Mouse (Mus musculus) cerebellum, postnatal 10 days (tissue): Measurements from ENCODE around the gene Gng7.

Experiments
- DNase-seq, 2 experiments: peaks; one replicate each; pipeline ENCODE4 v3.0.0; 2021; ENCODE audit warnings: mixed read lengths in 2 of 2

The Gng7 gene

GRCm38 (mm10) chr10:80966296-80966695 is 48.4 kb downstream of the Gng7 start:
- no peak for DNase-seq

- peak in 1 of 2 experiments; percentile 45 for DNase-seq
Measured at GRCm38 (mm10) chr10:80963031-80963975, 51.4 kb downstream of the Gng7 start.

DNA sequence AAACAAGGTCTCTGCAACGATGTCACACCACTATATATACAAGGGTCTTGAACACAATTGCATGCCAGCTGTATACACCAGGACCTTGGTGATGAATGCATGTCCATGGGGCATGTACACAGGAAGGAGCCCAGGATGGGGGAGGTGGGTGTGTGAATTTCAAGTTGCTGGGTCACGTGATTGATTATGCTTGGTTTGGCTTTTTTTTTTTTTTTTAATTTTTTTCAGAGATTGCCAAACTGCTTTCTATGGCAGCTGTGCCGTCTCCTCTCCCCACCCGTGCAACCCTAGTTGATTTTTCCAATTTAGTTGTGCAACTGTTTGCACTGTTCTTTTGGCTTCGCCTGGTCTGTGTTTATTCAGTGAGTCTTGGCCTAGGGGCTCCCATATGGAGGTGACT is 52.2 kb downstream of the Gng7 start:
- no peak for DNase-seq

DNA sequence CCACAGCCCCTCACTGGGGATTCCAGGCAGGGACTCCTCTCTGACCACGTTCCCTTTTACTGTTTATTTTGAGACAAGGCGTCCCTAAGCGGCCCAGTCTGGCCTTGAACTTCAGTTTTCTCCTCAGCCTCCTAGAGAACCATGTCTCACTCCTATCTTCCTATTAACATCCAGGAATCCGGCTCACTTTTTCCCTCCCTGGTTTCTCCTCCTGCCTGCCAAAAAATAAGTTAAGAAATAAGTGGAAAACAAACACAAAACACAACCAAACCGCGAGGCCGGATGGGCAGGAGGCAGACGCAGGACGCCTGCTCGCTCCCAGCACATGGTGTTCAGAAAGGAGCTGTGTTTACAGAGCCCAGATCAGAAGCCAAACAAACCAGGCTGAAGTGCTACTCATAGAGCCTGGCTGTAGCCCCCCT is 52.7 kb downstream of the Gng7 start:
- DNase-seq: no peak

GRCm38 (mm10) chr10:80960551-80961508 is 53.9 kb downstream of the Gng7 start:
- no peak for DNase-seq

DNA sequence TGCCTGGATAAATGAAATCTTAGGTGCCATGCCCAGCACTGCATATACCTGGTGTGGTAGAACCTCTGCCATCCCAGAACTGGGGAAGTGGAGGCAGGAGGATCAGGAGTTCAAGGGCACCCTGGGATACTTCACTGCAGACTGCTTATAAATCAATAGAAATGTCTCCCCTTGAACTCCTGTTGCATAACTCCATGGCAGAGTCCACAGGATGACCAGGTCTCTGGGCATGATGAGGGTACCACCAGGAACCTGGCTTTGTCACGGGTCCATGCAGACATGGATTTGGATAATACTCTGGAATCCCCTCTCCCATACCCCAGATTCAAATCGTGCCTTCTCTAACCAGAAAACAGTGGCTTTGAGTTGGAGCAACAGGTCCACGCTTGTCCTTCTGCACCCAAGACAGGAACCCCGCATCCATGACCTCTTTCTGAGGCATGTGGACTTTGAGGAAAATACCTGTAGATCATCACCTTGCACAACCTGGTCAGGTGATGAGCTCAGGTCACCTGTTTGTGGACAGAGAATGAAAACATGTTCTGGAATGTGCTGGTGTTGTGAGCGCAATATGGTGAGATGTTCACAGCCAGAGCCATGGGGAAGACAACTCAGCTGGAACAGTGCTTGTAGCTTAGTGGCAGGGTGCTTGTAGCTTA is 55.6 kb downstream of the Gng7 start:
- DNase-seq: no peak

- DNase-seq: no peak
Measured at GRCm38 (mm10) chr10:80957791-80958190, 57.0 kb downstream of the Gng7 start.

DNA sequence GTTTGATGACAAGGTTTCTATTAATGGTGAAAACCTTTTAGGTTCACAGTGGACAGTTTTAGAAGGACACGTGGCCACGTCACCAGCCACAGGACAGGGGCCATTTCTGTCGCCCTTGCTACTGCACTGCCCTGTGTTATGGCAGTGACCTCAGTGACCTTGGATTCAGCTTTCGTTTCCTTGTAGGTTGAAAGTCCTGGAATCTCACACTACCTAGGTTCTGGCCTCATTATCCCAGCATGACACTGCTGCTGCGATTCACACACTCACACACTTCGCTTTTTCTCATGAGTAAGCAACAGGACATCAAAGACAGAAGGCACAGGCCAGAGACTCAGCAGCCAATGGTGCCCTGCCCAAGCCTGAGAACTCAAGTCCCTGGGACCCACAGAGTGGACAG is 57.8 kb downstream of the Gng7 start:
- no peak for DNase-seq

GRCm38 (mm10) chr10:80956385-80956784 is 58.4 kb downstream of the Gng7 start:
- DNase-seq: no peak

DNA sequence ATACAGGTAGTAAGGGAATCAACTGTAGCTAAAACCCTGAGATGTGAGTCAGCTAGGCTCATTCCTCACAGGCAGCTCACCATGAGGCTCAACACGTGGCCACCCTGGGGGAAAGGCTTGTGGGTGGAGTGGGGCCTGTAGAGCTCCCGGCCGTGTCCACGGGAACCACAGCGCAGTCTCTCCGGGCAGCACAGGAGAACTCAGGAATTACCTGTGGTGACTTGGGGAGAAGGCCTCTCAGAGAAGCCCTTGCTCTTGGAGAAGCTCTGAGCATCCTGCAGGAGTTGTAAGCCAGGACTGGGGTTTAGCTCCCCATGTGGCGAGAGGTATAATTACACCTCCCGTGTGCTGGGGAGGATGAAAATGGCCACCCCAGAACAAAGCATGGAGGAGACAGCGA is 59.2 kb downstream of the Gng7 start:
- peak; percentile 81 to 85 for DNase-seq

DNA sequence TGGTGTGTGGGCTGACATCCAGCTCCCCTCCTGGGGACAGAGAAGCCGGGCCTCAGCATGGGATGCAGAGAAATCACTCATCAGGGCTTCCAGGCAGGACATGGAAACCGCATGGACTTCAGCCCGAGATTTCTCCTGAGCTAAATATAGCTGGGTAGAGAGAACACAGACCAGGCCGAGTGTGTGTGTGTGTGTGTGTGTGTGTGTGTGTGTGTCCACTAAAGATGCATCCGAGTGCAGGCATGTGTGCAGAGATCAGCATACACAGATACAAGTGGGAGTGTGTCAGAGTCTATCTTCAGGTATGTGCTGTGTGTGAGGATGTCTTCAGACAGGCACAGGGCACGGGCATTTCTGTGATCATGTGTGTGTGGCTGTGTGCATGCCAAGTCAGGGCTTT is 59.9 kb downstream of the Gng7 start:
- peak; percentile 45 to 50 for DNase-seq

- DNase-seq: peak; percentile 33 to 47
Measured at GRCm38 (mm10) chr10:80954415-80954814, 60.3 kb downstream of the Gng7 start.

GRCm38 (mm10) chr10:80952449-80952848 is 62.3 kb downstream of the Gng7 start:
- DNase-seq: no peak

DNA sequence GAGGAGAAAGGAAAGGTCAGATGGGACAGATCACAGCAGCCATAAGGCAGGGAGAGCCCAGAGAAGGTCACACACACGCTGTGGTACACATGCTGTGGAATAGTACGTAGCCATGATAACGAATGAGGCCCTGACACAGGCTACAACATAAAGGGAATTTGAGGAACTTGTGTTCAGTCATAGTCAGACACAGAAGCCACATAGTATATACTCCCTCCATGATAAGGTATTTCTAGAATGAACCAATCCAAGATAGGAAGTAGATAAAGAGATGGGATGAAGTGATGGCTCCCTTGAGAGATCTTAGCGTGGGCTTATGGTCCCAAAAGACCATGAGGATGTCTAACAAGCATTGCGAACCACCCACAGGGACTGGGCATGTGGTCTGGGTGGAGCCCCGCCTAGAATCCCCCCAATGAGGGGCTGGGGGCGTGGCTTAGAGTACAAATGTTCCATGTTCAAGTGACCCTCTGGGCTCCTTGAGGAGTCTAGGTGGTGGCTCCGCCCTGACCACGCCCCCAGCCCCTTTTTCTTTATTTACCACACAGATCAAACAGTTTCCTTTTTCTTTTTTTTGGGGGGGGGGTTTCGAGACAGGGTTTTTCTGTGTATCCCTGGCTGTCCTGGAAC is 62.9 kb downstream of the Gng7 start:
- no peak for DNase-seq

DNA sequence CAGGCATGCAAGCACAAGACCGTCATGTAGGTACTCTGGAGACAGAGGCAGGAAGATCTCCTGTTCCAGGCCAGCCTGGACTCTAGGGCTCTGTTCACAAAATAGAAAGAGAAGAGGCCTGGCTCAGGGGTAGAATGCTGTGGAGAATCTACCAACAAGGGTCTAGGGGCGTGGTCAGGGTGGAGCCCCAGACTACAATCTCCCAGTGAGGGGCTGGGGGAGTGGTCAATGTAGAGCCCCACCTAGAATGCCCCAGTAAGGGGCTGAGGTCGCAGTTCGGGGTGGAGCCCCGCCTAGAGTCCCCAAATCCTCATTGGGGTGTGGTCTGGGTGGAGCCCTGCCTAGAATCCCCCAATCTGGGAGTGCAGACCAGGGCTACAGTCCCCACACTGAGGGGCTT is 64.4 kb downstream of the Gng7 start:
- DNase-seq: no peak

DNA sequence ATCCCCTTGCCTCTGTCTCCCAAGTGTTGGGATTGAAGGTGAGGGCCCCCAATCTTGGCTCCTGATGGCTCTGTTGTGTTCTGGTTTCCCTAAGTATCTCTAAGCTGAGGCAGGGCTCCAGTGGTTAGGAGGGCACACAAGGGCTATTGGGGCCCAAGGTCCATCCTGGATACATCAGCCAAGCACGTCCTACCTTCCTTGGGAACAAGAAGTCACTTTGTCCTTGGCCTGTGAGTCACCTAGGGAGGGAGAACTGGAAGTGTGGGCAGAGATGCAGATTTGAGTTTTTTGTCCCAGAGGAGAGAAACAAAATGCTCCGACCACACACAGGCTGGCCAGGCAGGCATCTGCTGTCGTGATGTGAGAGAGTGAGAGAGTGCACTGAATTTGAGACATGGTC is 65.7 kb downstream of the Gng7 start:
- DNase-seq: no peak

- no peak for DNase-seq
Measured at GRCm38 (mm10) chr10:80948570-80948969, 66.2 kb downstream of the Gng7 start.

GRCm38 (mm10) chr10:80947802-80948201 is 66.9 kb downstream of the Gng7 start:
- DNase-seq: peak; percentile 53 to 58

DNA sequence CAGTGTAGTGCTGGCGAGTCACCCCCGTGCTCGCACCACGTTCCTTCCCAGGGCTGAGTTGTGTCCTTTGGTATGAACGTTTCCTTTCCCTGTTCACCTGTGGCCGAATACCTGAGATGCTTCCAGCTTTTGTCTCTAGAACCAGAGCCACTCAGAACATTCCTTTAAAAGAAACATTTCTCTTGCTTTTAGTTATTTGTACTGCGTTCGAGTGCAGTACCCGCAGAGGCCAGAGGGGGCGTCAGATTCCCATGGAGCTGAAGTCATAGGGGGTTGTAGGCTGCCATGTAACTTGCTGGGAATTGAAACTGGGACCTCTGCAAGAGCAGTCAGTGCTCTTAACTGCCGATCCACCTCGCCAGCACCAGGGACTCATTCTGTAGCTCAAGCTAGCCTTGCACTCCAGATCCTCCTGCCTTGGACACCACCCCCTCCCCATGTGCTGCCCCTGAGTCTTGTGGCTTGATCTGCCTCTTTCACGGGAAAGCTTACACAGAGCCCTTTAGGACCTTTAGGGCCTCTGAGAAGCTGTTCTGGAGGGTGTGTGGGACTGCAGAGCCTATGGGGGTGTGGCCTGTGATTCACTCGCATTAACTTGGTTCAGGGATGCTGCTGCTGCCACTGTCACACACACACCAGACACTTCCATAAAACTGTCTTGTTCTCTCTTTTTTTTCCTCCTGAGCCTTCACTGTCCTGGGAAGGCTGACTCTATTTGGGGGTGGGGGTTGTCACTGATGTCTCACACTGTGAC is 67.9 kb downstream of the Gng7 start:
- DNase-seq: no peak

GRCm38 (mm10) chr10:80944231-80944630 is 70.5 kb downstream of the Gng7 start:
- no peak for DNase-seq

- DNase-seq: no peak
Measured at GRCm38 (mm10) chr10:80943701-80944100, 71.0 kb downstream of the Gng7 start.

GRCm38 (mm10) chr10:80942919-80943318 is 71.8 kb downstream of the Gng7 start:
- DNase-seq: no peak
